Mouse (Mus musculus) CD4-positive helper T cell, adult 2 months (primary cell): ENCODE data around the gene Galnt17.

ENCODE experiments used
- DNase-seq: peaks from one replicate; pipeline ENCODE4 v3.0.0-alpha.2; 2012; ENCODE audit warnings: low read depth, missing footprints, low spot score

Gene Galnt17

DNA sequence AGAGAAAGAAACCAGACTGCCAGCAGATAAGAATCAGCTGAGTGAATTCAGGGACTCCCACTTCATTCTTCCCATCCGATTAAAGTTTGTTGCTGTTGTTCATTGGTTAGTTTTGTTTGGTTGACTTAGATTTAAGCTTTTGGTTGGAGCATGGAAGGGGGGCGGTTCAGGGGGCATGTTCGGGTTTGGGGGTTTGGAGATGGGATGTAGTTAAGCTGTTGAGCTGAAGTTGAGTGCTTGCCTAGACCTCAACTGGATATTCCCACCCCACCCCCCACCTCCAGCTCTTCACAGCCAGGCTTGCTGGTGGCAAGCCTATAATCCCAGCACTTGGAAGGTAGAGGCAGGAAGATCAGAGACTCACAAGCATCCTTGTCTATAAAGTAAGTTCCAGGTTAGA is at the start of gene Galnt17:
TSS of gene Galnt17 (minus strand) at position 101 of the 400 bp plus-strand sequence.
- DNase-seq: no peak

DNA sequence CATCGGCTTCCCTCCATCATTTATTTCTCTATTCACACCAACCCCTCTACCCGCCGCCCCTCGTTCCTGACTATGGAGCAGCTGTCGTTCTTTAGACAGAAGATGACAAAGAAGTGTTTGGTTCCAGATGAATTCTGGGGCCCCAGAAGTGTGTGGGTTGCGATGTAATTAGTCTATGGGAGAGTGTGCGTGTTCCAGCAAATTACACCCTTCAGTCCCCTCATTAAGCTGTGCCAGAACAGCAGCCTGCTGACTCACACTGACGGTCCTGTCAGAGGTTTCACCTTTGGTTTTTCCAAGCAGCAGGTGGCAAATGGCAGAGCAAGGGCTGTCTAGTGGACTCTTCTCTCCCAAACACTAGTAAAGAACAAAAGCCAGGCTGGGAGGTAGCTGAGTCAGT is 26.2 kb upstream of the Galnt17 start:
- DNase-seq: no peak

- DNase-seq: no peak
These were observed 13.0 kb upstream of the Galnt17 start for GRCm38 (mm10) chr5:131321286-131321685.

- no peak for DNase-seq
These were observed 11.3 kb upstream of the Galnt17 start for GRCm38 (mm10) chr5:131319605-131320004.

- DNase-seq: no peak
These were observed 10.8 kb upstream of the Galnt17 start for GRCm38 (mm10) chr5:131319141-131319540.

DNA sequence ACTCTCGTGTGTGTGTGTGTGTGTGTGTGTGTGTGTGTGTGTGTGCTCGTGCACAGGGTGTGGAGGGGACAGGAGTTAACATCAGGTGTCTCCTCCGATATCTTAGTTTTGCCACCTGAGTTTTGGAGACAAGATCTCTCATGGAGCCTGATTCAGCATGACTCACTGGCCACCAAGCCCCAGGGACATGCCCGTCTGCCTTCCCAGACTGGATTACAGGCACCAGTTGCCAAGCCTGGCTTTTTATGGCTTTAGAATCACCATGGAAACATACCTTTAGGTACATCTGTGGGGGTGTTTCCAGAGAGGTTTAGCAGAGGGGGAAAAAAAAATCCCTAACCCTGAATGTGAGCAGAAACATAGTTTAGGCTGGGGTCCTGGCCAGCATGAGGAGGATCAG is 6.7 kb upstream of the Galnt17 start:
- DNase-seq: no peak

- no peak for DNase-seq
These were observed 593 bp downstream of the Galnt17 start for GRCm38 (mm10) chr5:131307656-131308151.

- no peak for DNase-seq
These were observed 1.2 kb downstream of the Galnt17 start for GRCm38 (mm10) chr5:131306908-131307655.

- no peak for DNase-seq
These were observed 1.9 kb downstream of the Galnt17 start for GRCm38 (mm10) chr5:131306321-131306907.

DNA sequence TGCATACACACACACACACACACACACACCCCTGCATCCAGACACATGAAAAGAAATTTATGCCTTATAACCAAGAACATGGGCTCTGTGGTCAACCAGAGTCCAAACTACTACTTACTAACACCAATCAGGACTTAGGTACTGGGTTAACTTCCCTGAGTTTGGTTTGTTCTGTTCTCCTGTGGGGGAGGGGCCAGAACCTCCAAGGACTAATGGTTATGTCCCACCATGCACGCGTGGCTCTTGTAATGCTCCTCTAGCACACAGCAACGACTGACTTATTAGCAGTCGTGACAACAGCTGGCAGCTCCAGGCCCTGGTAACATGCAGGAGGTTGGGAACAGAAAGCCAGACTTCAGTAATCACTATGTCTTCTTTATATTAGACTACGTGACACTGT is 3.1 kb downstream of the Galnt17 start:
- no peak for DNase-seq

DNA sequence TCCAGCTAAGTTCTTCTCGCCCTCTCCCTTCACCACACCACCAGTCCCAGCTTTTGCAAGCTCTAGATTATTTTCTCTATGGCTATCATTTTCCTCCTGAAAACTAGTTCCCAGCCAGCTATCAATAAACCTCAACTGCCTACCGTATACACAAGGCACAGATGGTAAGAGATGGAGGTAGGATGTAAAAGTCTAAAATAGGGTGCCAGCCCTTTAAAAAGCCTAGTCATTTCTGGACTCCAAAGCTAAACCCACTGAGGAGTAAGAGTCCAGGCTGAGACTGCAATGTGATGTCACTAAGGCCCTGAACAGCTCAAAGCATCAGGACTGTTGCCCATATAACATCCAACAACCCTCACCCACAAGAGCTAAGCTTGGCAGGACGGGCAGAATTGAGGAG is 6.8 kb downstream of the Galnt17 start:
- no peak for DNase-seq

- no peak for DNase-seq
These were observed 14.4 kb downstream of the Galnt17 start for GRCm38 (mm10) chr5:131293726-131294449.

DNA sequence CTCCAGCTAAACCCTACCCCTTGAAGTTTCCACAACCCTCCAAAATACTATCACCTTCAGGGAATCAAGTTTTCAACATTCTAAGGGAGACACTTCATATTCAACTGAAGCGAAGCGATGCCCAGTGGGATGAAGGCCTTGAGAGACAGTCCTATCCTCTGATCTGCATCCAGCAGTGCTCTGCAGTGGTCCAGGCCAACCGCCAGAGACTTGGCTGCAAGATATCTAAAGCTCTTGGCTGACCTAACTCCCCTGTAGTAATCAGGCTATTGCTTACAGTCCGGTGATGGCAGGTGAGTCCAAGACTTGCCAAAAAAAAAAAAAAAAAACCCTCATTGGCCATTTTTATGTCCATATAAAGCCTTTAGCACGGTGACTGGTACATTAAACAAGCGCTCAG is 21.2 kb downstream of the Galnt17 start:
- DNase-seq: no peak

GRCm38 (mm10) chr5:131286680-131287079 is 21.6 kb downstream of the Galnt17 start:
- no peak for DNase-seq

DNA sequence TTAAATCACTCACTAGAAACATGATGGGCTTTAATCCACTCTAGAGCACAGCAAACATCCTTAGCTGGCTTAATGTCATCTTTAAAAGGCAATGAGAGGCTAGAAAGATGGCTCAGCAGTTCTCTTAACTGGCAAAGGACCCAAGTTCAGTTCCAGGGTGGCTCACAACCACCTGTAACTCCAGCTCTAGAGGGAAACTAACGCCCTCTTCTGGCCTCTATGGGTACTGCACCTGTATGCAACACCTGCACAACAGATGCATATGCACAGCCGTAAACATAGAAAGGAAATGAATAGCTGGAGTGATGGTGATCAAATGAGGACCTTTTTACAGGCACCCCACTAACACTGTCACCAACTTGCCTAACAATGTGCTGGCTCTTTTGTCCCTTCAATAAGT is 27.9 kb downstream of the Galnt17 start:
- DNase-seq: no peak

GRCm38 (mm10) chr5:131279286-131279685 is 29.0 kb downstream of the Galnt17 start:
- no peak for DNase-seq

GRCm38 (mm10) chr5:131277227-131277626 is 31.1 kb downstream of the Galnt17 start:
- DNase-seq: no peak

DNA sequence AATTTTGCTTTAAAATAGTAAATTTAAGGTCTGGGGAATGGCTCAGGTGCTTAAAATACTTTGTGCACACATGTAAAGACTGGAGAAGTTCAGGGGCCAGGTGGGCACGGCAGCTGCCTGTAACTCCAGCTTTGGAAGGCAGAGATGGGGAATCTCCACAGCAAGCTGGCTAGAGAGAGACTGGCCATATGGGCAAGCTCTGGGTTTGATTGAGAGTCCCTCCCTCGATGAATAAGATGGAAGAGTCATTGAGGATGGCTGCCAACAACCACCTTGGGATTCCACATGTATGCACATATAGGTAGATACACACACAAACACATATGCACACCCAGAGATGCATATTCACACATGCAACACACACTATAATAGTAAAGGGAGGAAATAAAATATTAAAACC is 42.0 kb downstream of the Galnt17 start:
- DNase-seq: no peak

- no peak for DNase-seq
These were observed 44.2 kb downstream of the Galnt17 start for GRCm38 (mm10) chr5:131264145-131264544.

DNA sequence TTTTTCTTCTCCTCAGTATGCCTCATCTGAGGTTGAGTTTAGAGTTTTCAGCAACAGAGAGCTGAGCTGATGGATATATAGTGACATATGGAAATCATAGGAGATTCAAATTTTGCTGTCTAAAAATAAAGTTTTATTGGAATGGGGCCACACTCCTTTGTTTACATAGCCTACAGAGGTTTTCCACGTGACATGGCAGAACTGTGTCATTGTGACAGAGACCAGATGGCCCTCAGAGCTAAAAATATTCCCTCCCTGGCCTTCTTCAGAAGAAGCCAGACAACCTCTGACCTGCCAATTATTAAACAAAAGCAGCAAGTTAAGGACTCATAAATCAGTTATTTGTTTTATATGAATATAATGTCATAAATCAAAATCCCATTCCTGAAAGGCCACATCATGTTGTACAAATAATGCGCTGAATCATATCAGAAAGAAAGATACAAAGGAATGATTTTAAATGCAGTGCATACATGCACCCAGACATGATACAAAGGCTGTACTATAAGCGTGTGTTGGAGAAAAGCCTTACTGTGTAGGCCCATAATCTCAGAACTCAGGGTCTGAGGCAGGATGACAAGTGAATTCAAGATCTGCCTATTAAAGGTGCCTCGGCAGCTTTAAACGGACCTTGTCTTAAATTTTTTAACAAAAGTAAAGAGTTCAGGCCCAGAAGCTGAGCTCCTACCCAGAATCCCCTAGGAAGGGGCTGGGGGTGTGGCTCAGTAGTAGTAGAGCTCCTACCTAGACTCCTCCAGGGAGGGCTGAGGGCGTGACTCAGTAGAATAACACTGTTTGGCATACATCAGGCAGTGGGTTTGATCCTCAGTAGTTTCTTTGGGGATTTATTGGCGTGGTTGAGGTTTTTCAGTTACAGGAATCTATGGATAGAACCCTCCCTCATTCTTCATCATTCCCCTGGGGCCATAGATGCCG is 57.3 kb downstream of the Galnt17 start:
- no peak for DNase-seq

- no peak for DNase-seq
These were observed 59.9 kb downstream of the Galnt17 start for GRCm38 (mm10) chr5:131248416-131248815.
